Mouse (Mus musculus) adrenal gland, postnatal 4 days (tissue): ENCODE measurements around the gene Icam4. TPM values are rescaled to one million over a fixed set of nuclear protein-coding genes. Genes with fewer than 3 reads are reported as not detected.
"Not testable (repeated sequence)": the region's sequence is repeated elsewhere in the genome, so short reads cannot be mapped to it uniquely, and the experiment has no call there.

Experiments used
- DNase-seq, 2 experiments: peaks; one replicate each; pipeline ENCODE4 v3.0.0; 2021 to 2022; ENCODE audit warnings: low spot score in 2 of 2, mixed read lengths in 2 of 2
- total RNA-seq, 2 experiments: library from RNA; stranded (reverse); gene quantifications; 2 replicates each; pipeline ENCODE4 v1.2.3; 2021

Icam4 gene
- total RNA-seq, 2 experiments from 2014 or later = 3.8 to 4.5 TPM

DNA sequence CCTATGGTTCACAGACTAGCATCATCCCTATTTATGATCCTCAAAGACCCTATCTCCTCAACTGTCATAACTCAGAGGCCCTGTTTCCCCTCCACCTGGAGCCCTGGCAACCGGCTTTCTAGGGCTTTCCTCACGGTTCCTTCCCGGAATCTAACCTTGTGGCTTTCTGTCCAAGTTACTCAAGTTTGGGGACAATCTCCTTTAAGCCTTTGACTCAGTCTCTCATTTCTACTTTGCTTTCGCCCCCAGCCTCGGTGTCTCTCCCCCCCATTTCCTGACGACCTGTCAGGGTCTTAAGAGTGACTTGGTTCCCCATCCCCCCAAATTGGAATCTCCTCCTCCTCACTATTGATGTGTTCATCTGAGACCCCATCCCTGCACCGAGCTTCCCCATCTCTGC is 3.3 kb downstream of the Icam4 start:
- no peak for DNase-seq

DNA sequence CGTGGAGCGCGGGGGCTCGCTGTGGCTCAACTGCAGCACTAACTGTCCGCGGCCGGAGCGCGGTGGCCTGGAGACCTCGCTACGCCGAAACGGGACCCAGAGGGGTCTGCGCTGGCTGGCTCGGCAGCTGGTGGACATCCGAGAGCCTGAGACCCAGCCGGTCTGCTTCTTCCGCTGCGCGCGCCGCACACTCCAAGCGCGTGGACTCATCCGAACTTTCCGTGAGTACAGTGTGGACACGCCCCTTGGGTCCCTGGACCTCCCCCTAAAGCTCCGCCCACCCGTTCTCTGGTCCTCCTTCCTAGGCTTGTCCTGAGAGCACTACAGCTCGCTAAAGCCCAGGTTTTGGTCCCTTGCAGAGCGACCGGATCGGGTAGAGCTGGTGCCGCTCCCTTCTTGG is 4.0 kb downstream of the Icam4 start:
- DNase-seq = peak in 1 of 2 experiments; percentile 63

DNA sequence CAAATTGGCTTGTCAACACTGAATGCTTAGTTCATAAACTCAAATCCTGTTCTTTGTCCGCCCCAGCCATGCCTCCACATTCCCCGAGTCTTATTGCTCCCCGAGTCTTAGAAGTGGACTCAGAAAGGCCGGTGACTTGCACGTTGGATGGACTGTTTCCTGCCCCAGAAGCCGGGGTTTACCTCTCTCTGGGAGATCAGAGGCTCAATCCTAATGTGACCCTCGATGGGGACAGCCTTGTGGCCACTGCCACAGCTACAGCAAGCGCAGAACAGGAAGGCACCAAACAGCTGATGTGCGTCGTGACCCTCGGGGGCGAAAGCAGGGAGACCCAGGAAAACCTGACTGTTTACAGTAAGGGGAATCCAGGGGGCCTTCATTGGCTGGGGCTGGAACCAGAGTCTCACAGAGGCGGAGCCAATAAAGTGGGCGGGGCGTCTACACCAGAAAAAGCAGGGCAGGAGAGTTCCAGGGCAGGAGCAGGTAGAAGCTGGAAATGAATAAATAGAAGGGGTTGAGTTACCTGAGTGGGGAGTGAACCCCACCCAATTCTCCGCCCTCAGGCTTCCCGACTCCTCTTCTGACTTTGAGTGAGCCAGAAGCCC is 5.4 kb downstream of the Icam4 start:
- no peak for DNase-seq

DNA sequence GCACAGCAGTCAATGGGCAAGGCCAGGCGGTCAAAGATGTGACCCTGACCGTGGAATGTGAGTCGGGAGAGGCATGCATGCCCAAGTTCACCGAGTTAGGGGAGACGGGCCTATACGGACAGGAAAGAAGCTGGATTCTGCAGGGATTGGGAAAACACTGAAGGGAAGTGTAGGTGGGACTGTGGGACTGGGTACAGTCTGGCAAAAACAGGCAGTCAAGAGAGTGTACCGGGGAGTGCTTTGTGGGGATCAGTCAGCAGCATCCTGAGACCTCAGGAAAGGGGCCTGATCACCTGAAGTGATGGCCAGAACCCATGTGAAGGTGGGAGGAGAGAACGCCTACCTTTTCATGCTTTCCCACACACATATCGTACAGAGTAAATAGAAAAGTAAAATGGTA is 6.4 kb downstream of the Icam4 start:
- no peak for DNase-seq

DNA sequence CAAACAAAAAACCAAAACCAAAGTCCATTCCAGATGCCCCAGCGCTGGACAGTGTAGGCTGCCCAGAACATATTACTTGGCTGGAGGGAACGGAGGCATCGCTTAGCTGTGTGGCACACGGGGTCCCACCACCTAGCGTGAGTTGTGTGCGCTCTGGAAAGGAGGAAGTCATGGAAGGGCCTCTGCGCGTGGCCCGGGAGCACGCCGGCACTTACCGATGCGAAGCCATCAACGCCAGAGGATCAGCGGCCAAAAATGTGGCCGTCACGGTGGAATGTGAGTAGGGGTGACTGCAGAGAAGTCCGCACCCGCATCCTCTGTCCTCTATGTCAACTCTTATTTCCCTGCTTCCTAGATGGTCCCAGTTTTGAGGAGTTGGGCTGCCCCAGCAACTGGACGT is 7.0 kb downstream of the Icam4 start:
- no peak for DNase-seq

DNA sequence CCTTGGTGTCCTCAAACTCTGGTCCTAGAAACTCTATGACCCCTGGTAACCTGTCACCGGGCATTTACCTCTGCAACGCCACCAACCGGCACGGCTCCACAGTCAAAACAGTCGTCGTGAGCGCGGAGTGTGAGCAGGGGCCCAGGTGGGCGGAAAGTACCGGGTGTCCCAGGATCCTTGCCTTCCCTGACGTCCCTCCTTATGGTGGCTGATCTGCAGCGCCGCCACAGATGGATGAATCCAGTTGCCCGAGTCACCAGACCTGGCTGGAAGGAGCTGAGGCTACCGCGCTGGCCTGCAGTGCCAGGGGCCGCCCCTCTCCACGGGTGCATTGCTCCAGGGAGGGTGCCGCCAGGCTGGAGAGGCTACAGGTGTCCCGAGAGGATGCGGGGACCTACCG is 7.5 kb downstream of the Icam4 start:
- DNase-seq = no peak

DNA sequence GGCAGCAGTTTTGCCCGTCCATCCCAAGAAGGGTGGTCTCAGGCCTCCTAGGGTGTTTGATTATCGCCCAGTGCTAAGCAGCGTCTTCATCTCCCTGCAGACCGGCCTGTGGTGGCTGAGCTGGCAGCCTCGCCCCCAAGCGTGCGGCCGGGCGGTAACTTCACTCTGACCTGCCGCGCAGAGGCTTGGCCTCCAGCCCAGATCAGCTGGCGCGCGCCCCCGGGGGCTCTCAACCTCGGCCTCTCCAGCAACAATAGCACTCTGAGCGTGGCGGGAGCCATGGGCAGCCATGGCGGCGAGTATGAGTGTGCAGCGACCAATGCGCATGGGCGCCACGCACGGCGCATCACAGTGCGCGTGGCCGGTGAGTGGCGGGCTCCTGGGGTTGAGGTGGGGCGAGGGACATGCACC is 8.3 kb downstream of the Icam4 start:
- no peak for DNase-seq

DNA sequence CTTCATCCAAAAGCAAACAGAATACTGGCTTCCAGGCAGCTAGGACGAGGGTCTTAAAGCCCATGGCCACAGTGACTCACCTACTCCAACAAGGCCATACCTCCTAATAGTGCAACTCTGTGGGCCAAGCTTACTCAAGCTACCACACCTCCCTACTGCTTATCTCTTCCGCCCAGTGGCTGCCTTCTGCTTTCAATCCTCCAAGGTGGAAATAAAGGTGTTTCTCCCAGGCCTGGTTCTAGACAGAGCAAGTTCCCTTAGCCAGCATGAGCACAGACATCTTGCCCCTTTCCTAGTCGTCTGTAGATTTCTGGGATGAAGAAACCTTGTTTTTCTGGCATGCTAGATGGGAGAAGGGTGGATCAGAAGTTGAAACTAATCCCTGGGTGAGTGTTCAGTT is 10.6 kb downstream of the Icam4 start:
- DNase-seq = no peak

DNA sequence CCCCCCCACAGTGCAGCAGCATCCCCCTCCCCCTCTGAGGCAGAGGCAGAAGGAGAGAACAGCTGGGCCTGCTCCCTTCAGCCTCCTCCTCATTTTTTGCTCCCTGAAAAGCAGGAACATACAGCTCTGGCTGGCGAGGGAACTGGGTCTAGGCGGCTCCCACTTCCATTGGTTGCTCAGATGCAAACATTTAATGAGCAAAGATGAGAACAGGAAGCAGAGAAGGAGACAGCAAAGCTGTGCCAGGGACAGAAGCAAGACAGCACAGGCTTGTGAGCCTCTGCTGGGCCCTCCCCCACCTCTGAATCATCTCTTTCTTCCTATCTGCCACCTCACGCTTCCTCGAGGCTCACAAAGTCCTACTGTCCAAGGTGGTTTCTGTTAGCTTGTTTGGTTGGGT is 12.1 kb downstream of the Icam4 start:
- DNase-seq = no peak

GRCm38 (mm10) chr9:21043563-21043962 is 14.4 kb downstream of the Icam4 start:
- DNase-seq = no peak

DNA sequence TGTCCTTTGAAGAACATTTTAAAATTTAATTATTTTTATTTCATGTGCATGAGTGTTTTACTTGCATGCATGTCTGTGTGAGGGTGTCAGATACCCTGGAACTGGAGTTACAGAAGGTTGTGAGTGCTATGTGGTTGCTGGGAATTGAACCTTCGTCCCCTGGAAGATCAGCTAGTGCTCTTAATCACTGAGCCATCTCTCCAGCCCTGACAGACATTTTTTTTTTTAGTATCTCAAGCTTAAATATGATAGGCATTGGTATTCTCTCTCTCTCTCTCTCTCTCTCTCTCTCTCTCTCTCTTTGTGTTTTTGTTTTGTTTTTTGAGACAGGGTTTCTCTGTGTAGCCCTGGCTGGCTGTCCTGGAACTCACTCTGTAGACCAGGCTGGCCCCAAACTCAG is 15.6 kb downstream of the Icam4 start:
- not testable (repeated sequence) for DNase-seq

GRCm38 (mm10) chr9:21045235-21045634 is 16.1 kb downstream of the Icam4 start:
- DNase-seq = no peak

DNA sequence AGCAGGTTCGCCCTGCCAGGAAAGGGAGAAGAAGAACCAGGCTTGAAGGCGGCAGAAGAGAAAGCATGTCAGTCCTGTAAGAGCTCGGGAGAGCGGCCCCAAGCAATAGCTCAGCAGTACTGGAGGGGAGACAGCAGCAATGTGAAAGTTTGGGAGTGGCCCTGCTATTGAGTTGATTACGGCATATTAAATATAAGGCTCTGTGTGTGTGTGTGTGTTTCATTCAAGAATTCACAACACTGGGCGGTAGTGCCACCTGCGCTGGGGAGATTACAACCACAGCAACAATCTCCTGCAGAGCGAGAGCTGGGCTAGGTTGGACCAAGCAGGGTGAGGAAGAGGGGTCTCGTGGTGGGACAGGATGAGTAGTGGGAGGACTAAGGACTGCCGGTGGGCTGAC is 22.4 kb downstream of the Icam4 start:
- DNase-seq = no peak

- DNase-seq = no peak
Observed at GRCm38 (mm10) chr9:21062928-21063327, 33.8 kb downstream of the Icam4 start.

GRCm38 (mm10) chr9:21067006-21067684 is 38.0 kb downstream of the Icam4 start, which contains the start of gene Zglp1:
Gene Zglp1, minus strand, starts transcription at chr9:21067093.
- no peak for DNase-seq

GRCm38 (mm10) chr9:21072641-21073040 is 43.5 kb downstream of the Icam4 start:
- DNase-seq = no peak

DNA sequence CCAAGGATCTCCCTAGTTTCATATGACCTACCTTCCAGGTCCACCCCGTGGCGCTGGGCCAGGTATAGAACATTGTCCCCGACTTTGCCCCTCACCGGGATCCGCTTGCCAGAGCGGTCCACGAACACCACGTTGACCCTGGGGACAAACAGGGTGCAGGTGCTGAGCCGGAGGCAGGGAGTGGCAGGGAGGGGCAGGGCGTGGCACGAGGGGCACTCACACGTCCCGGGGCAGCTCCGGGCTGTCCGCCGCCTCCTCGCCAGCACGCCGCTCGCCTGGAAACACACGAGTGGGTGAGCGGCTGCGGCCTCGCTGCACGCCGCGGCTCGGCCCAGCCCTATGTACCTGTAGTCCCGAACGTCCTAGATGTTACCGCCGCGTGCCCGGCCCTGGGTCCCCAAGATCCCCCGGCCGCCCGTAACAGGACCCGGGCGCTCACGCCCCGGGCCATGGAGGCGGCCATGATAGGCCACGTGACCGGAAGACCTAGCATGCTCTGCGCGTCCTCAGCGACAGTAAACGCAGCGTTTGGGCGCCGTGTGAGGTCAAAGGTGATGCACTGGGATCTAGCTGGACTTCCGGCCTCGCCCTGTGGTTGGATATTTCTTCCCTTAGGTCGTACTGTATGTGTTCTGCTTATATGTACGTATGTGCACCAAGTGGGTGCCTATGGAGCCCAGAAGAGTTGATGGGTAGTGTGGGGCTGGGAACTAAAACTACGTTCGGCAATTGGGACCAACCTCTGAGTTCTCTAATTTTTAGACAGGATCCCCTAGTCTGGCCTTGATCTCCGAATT is 44.1 kb downstream of the Icam4 start, which contains the start of the genes Gm49373 and Fdx1l:
Gene Gm49373, minus strand, starts transcription at position 53 of the 797 bp plus-strand sequence.
Gene Fdx1l, minus strand, starts transcription at position 571 of the 797 bp plus-strand sequence.
- peak; percentile 69 to 73 for DNase-seq

- no peak for DNase-seq
Observed at GRCm38 (mm10) chr9:21074173-21074572, 45.0 kb downstream of the Icam4 start.

- DNase-seq = no peak
Observed at GRCm38 (mm10) chr9:21075625-21076024, 46.5 kb downstream of the Icam4 start.
